In genomic region chr7:142699334-142699860, GRCm38 (mm10) we compare ENCODE assay signal across 12 mouse cellular contexts.
DNase-seq lines count a peak whose midpoint lies in the region.
"Had no signal": no experiment of that assay in that cellular context is flagged by ENCODE, and none has a peak within 500 bp of the region (broad histone marks: within the 10 kb centered on the region; RNA-seq: fewer than 3 reads in every experiment).

No protein-coding gene starts in this region.

- peak; percentile 44 for DNase-seq in kidney, postnatal 10 days
- DNase-seq in kidney, postnatal 25 days, result no peak
- peak; percentile 34 for DNase-seq in Muller cell, postnatal 12 days (ENCODE audit: inconsistent ontology term)
- peak; percentile 18 for DNase-seq in brain, adult 2 months (ENCODE audit: low read depth, low spot score)
- DNase-seq in heart, adult 9 months (ENCODE audit: low spot score in 2 of 2), result peak; percentile 68 to 81
- DNase-seq in cerebellum, adult 11-12 months, result no peak
- no peak for DNase-seq in layer of hippocampus, adult 9-11 months
- DNase-seq in embryo, embryonic 10.5 days (ENCODE audit: low spot score), result no peak
- DNase-seq: adrenal gland, adult 8-10 months; kidney, adult 18-20 months; lung, postnatal 14 days; thymus, postnatal 4 days had no signal

Comparison
In these comparisons a context has a peak if more than half of its experiments do, and no peak if none do; other contexts are left out.
1. DNase-seq: peak in kidney, postnatal 10 days (single experiment), Muller cell, postnatal 12 days (single experiment), brain, adult 2 months (single experiment) and heart, adult 9 months (2 of 2); none in kidney, postnatal 25 days (0 of 2), cerebellum, adult 11-12 months (single experiment), layer of hippocampus, adult 9-11 months (single experiment) and embryo, embryonic 10.5 days (single experiment).